Mouse (Mus musculus) lung, postnatal 0 days (tissue): Measurements from ENCODE around the gene Atf6.

Source experiments
- CTCF ChIP-seq: IDR thresholded peaks from 2 replicates; pipeline ENCODE4 v1.5.1; 2016; ENCODE audit warnings: antibody characterized with exemption, mild to moderate bottlenecking
- EP300 ChIP-seq: IDR thresholded peaks from 2 replicates; pipeline ENCODE4 v1.6.1; 2016; ENCODE audit warnings: antibody characterized with exemption, mild to moderate bottlenecking, control low read depth

GRCm38 (mm10) chr1:170657643-170658314, 209.8 kb downstream of the Atf6 start:
- TF ChIP-seq CTCF (no peak), EP300 (no peak)
